8 mouse cellular contexts compared by ENCODE assay signal in genomic region chr1:36557457-36558011, GRCm38 (mm10). TPM values are rescaled to one million over a fixed set of nuclear protein-coding genes. Genes with fewer than 3 reads are reported as not detected.
DNase-seq lines count a peak whose midpoint lies in the region; ATAC-seq lines count a peak whose summit lies in the region.

No protein-coding gene starts in this region.

- intact Hi-C loops in left cerebral cortex, postnatal 10 days (cut with DNase I), result loop anchor here (5.0 kb wide), 2 partner anchors 60 to 80 kb away; no protein-coding TSS in a partner anchor

- peak overlapping the region; percentile 99 for H3K27ac ChIP-seq in hindbrain, embryonic 14.5 days
- no peak overlapping the region for H3K27ac ChIP-seq in macrophage

- no peaks in the 10 kb centered on the region for H3K79me2 ChIP-seq in macrophage (ENCODE audit: inconsistent target)

- H3K4me3 ChIP-seq in hindbrain, embryonic 14.5 days (replicated peaks; ENCODE audit: low read length), result peak overlapping the region; percentile 85
- peak overlapping the region; percentile 67 for H3K4me3 ChIP-seq in macrophage (ENCODE audit: inconsistent target)

- WGBS in hindbrain, embryonic 14.5 days, result under 1% methylated on average over 47 of the region's 48 CpGs
- 1% methylated on average over 47 of the region's 48 CpGs for whole genome bisulfite sequencing in macrophage (ENCODE audit: missing documents)

- no peaks in the 10 kb centered on the region for H3K27me3 ChIP-seq in hindbrain, embryonic 14.5 days (ENCODE audit: control insufficient read depth, insufficient read depth, low read length)

- no peaks in the 10 kb centered on the region for H3K9me3 ChIP-seq in hindbrain, embryonic 14.5 days (ENCODE audit: control insufficient read depth, low read length)

- H3K36me3 ChIP-seq in hindbrain, embryonic 14.5 days (replicated peaks; ENCODE audit: control insufficient read depth, insufficient read depth), result peaks cover 28% of the 10 kb centered on the region
- peaks cover 9% of the 10 kb centered on the region; the same call in 1 of the 2 replicates for H3K36me3 ChIP-seq in macrophage (ENCODE audit: inconsistent target)

- ATAC-seq in hindbrain, embryonic 14.5 days (ENCODE audit: low FRiP score), result peak; percentile 55
- ATAC-seq in activated CD4-positive, CD25-positive, alpha-beta regulatory T cell, adult 4 months, result no peak

- peak overlapping the region; percentile 95 for H3K4me2 ChIP-seq in hindbrain, embryonic 14.5 days (replicated peaks)

- peak overlapping the region; percentile 99 for H3K9ac ChIP-seq in hindbrain, embryonic 14.5 days

- peaks cover 30% of the 10 kb centered on the region for H3K4me1 ChIP-seq in hindbrain, embryonic 14.5 days (replicated peaks; ENCODE audit: control insufficient read depth, insufficient read depth, low read length)

- peak; percentile 90 for DNase-seq in NIH3T3 (ENCODE audit: low read depth)
- DNase-seq in cerebellum, postnatal 25 days, result peak; percentile 81 to 82
- peak; percentile 74 to 83 for DNase-seq in gastrocnemius, adult 8-10 months (ENCODE audit: low spot score in 2 of 2)
- peak; percentile 66 for DNase-seq in hindbrain, embryonic 14.5 days (ENCODE audit: low spot score)
- DNase-seq in left cerebral cortex, postnatal 10 days (ENCODE audit: extremely low spot score in 1 of 2, low spot score in 2 of 2), result peak; percentile 70 to 94
- DNase-seq in right cerebral cortex, adult 18-20 months, result peak; percentile 60

RNA-seq across cellular contexts. Expression of gene Sema4c, which starts 0.6 kb away (rescaled TPM):
- 1 to 10 TPM; 2.7 to 5.2 (median 4.6) TPM for total RNA-seq in gastrocnemius, adult 8-10 months (2022)
- polyA plus RNA-seq in hindbrain, embryonic 14.5 days (2014; fragmentation: Nextera tagmentation; extraction: Ambion mirVana), result 3.1 and 3.8 TPM in 2 replicates
- total RNA-seq in left cerebral cortex, postnatal 10 days (2021), result 10 to 100 TPM; 20.9 to 27.4 TPM
- 100 to 1,000 TPM in 2 of 26 experiments, 10 to 100 TPM in 24; 10.2 to 415 (median 29.1) TPM for total RNA-seq in macrophage (2018; cell fraction: chromatin; rRNA removed)
- total RNA-seq in macrophage (2018; cell fraction: cytosol; rRNA removed), result 10 to 100 TPM in 6 of 26 experiments, 1 to 10 TPM in 20; 2.2 to 85.8 (median 5.8) TPM
- 100 to 1,000 TPM in 2 of 26 experiments, 10 to 100 TPM in 22, 1 to 10 TPM in 2; 6.1 to 367 (median 16.3) TPM for total RNA-seq in macrophage (2018; cell fraction: nucleus; rRNA removed)
- 1.1 to 9.2 TPM (median 3.1 TPM) in 3 replicates for polyA plus RNA-seq in macrophage (2018)
- polyA plus RNA-seq in activated CD4-positive, CD25-positive, alpha-beta regulatory T cell, adult 4 months (2017; shearing (Covaris generic)), result under 1 TPM in 1 of 2 experiments, not detected in 1; 0.13 TPM

RNA-seq across cellular contexts. Expression of gene Ankrd39, which starts 10.3 kb away (rescaled TPM):
- 1 to 10 TPM; 6.3 to 9.7 (median 9.4) TPM for total RNA-seq in gastrocnemius, adult 8-10 months (2022)
- polyA plus RNA-seq in hindbrain, embryonic 14.5 days (2014; fragmentation: Nextera tagmentation; extraction: Ambion mirVana), result 23.9 and 26.9 TPM in 2 replicates
- 10 to 100 TPM; 13.4 to 18.1 TPM for total RNA-seq in left cerebral cortex, postnatal 10 days (2021)
- total RNA-seq in macrophage (2018; cell fraction: chromatin; rRNA removed), result 10 to 100 TPM in 17 of 26 experiments, 1 to 10 TPM in 9; 4.8 to 33.0 (median 16.0) TPM
- 1 to 10 TPM; 2.1 to 5.6 (median 2.9) TPM for total RNA-seq in macrophage (2018; cell fraction: cytosol; rRNA removed)
- total RNA-seq in macrophage (2018; cell fraction: nucleus; rRNA removed), result 10 to 100 TPM in 18 of 26 experiments, 1 to 10 TPM in 8; 3.6 to 25.4 (median 13.5) TPM
- polyA plus RNA-seq in macrophage (2018), result 1.6 to 6.1 TPM (median 5.0 TPM) in 3 replicates
- 10 to 100 TPM; 21.5 to 21.6 TPM for polyA plus RNA-seq in activated CD4-positive, CD25-positive, alpha-beta regulatory T cell, adult 4 months (2017; shearing (Covaris generic))

RNA-seq across cellular contexts. Expression of gene Gm42417, which starts 18.3 kb away (rescaled TPM):
- total RNA-seq in gastrocnemius, adult 8-10 months (2022), result 1,000 to 10,000 TPM in 3 of 4 experiments, 100 to 1,000 TPM in 1; 926 to 1,454 (median 1,403) TPM
- polyA plus RNA-seq in hindbrain, embryonic 14.5 days (2014; fragmentation: Nextera tagmentation; extraction: Ambion mirVana), result 0.23 and 1.1 TPM in 2 replicates
- under 1 TPM in 1 of 2 experiments, not detected in 1; 0.49 TPM for total RNA-seq in left cerebral cortex, postnatal 10 days (2021)
- total RNA-seq in macrophage (2018; cell fraction: chromatin; rRNA removed), result 1 to 10 TPM in 5 of 26 experiments, under 1 TPM in 4, not detected in 17; 0.51 to 3.4 (median 1.0) TPM
- total RNA-seq in macrophage (2018; cell fraction: cytosol; rRNA removed), result under 1 TPM in 9 of 26 experiments, not detected in 17; 0.05 to 0.34 (median 0.19) TPM
- 1 to 10 TPM in 3 of 26 experiments, under 1 TPM in 1, not detected in 22; 0.59 to 1.6 (median 1.3) TPM for total RNA-seq in macrophage (2018; cell fraction: nucleus; rRNA removed)
- polyA plus RNA-seq in macrophage (2018), result 0.11 TPM in 1 of 3 replicates, not detected in the others
- polyA plus RNA-seq in activated CD4-positive, CD25-positive, alpha-beta regulatory T cell, adult 4 months (2017; shearing (Covaris generic)), result under 1 TPM in 1 of 2 experiments, not detected in 1; 0.73 TPM

RNA-seq across cellular contexts. Expression of gene Ankrd23, which starts 20.9 kb away (rescaled TPM):
- total RNA-seq in gastrocnemius, adult 8-10 months (2022), result 1,000 to 10,000 TPM; 2,275 to 3,003 (median 2,494) TPM
- polyA plus RNA-seq in hindbrain, embryonic 14.5 days (2014; fragmentation: Nextera tagmentation; extraction: Ambion mirVana), result 6.9 and 10.6 TPM in 2 replicates
- 1 to 10 TPM; 5.3 to 5.8 TPM for total RNA-seq in left cerebral cortex, postnatal 10 days (2021)
- total RNA-seq in macrophage (2018; cell fraction: chromatin; rRNA removed), result 10 to 100 TPM; 11.4 to 52.4 (median 31.3) TPM
- total RNA-seq in macrophage (2018; cell fraction: cytosol; rRNA removed), result 1 to 10 TPM in 6 of 26 experiments, under 1 TPM in 17, not detected in 3; 0.10 to 1.9 (median 0.41) TPM
- total RNA-seq in macrophage (2018; cell fraction: nucleus; rRNA removed), result 10 to 100 TPM in 15 of 26 experiments, 1 to 10 TPM in 11; 1.0 to 32.8 (median 12.9) TPM
- polyA plus RNA-seq in macrophage (2018), result 1.3 to 4.4 TPM (median 1.6 TPM) in 3 replicates
- polyA plus RNA-seq in activated CD4-positive, CD25-positive, alpha-beta regulatory T cell, adult 4 months (2017; shearing (Covaris generic)), result 10 to 100 TPM; 28.7 to 52.4 TPM

RNA-seq across cellular contexts. Expression of gene Cnnm3, which starts 45.9 kb away (rescaled TPM):
- total RNA-seq in gastrocnemius, adult 8-10 months (2022), result 10 to 100 TPM in 3 of 4 experiments, 1 to 10 TPM in 1; 8.9 to 12.8 (median 11.3) TPM
- polyA plus RNA-seq in hindbrain, embryonic 14.5 days (2014; fragmentation: Nextera tagmentation; extraction: Ambion mirVana), result 6.1 and 6.8 TPM in 2 replicates
- total RNA-seq in left cerebral cortex, postnatal 10 days (2021), result 10 to 100 TPM; 30.3 to 34.1 TPM
- total RNA-seq in macrophage (2018; cell fraction: chromatin; rRNA removed), result 10 to 100 TPM in 16 of 26 experiments, 1 to 10 TPM in 10; 2.7 to 42.7 (median 14.5) TPM
- total RNA-seq in macrophage (2018; cell fraction: cytosol; rRNA removed), result 10 to 100 TPM in 11 of 26 experiments, 1 to 10 TPM in 15; 4.3 to 23.0 (median 9.2) TPM
- total RNA-seq in macrophage (2018; cell fraction: nucleus; rRNA removed), result 10 to 100 TPM in 23 of 26 experiments, 1 to 10 TPM in 3; 8.2 to 41.7 (median 17.7) TPM
- polyA plus RNA-seq in macrophage (2018), result 6.7 to 14.7 TPM (median 6.8 TPM) in 3 replicates
- polyA plus RNA-seq in activated CD4-positive, CD25-positive, alpha-beta regulatory T cell, adult 4 months (2017; shearing (Covaris generic)), result 1 to 10 TPM; 4.0 to 5.5 TPM
